Mouse (Mus musculus) liver, adult 2 months (tissue): ENCODE measurements at regions not wholly inside any gene's neighbourhood (a gene's known extent, or its start where the extent isn't known, plus 50 kb on each side); places are given as distances from the start of the nearest gene placed in this dataset.

Source experiments
- CTCF ChIP-seq: fragments of 200-500 bp; IDR thresholded peaks from 2 replicates; pipeline ENCODE4 v1.5.1; 2011; ENCODE audit warnings: low read depth, low read length, control low read depth
- POLR2A ChIP-seq: fragments of 200-500 bp; IDR thresholded peaks from 2 replicates; pipeline ENCODE4 v1.6.1; 2011; ENCODE audit warnings: low read length, control low read depth; ENCODE audit not compliant: insufficient read depth; ENCODE audit errors: extremely low read depth

GRCm38 (mm10) chr10:19176249-19176648 lies 160.8 kb upstream of the Tnfaip3 start:
- TF ChIP-seq POLR2A (no peak), CTCF (no peak)
